Mouse (Mus musculus): ENCODE results near the gene Desi1.

DNA sequence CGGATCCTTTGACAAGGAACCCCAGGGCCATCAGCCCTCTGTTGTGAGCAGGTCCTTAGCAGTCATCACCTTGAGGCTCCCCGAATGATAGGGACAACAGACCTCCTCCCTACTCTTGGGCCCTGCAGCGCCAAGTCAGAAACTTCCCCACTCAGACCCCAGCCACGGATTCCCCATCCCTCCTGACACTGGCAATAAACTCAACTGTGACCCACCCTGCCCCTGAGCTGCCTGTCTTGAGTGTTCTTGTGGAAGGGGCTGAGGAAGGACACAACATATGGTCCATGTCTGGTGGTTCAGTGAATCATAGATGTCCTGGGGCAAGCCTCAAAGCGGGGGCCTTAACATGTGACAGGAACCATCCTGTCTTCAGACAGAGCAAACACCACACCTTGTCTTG is 82.9 kb downstream of the Desi1 start:
- TF ChIP-seq CTCF (IDR thresholded peaks at IDR 0.05) (no peak), EP300 (IDR thresholded peaks at IDR 0.05; ENCODE audit: insufficient read depth, low read depth, low read length) (no peak), POLR2A (IDR thresholded peaks at IDR 0.05; ENCODE audit: insufficient read depth, low read depth, low read length) (no peak)
